Mouse (Mus musculus) neural tube, embryonic 15.5 days (tissue): ENCODE results near the gene Zbtb26. TPM values are rescaled to one million over a fixed set of nuclear protein-coding genes. Genes with fewer than 3 reads are reported as not detected.

Source experiments
- ATAC-seq: fragments of 200-750 bp; cut with Nextera tagmentation; 2 replicates; pipeline ENCODE4 v1.8.0; 2017; ENCODE audit warnings: mild to moderate bottlenecking, moderate TSS enrichment, moderate library complexity; ENCODE audit not compliant: low FRiP score
- H3K27ac ChIP-seq: fragments of 300-500 bp; sonication (generic); replicated peaks from 2 replicates; pipeline ENCODE4 v1.5.1; 2015; ENCODE audit warnings: mild to moderate bottlenecking, inconsistent platforms
- H3K27me3 ChIP-seq: fragments of 300-500 bp; sonication (generic); replicated peaks from 2 replicates; pipeline ENCODE4 v1.6.1; 2015; ENCODE audit warnings: inconsistent platforms
- H3K36me3 ChIP-seq: fragments of 300-500 bp; sonication (generic); 2 replicates; pipeline ENCODE4 v1.6.1; 2015; ENCODE audit warnings: inconsistent platforms
- H3K4me1 ChIP-seq: fragments of 300-500 bp; sonication (generic); 2 replicates; pipeline ENCODE4 v1.6.1; 2015; ENCODE audit warnings: inconsistent platforms
- H3K4me2 ChIP-seq: fragments of 300-500 bp; sonication (generic); 2 replicates; pipeline ENCODE4 v1.6.1; 2015; ENCODE audit warnings: inconsistent platforms, mild to moderate bottlenecking, moderate library complexity
- H3K4me3 ChIP-seq: fragments of 300-500 bp; sonication (generic); replicated peaks from 2 replicates; pipeline ENCODE4 v1.5.1; 2015; ENCODE audit warnings: mild to moderate bottlenecking, inconsistent platforms
- H3K9ac ChIP-seq: fragments of 300-500 bp; sonication (generic); replicated peaks from 2 replicates; pipeline ENCODE4 v1.6.1; 2015; ENCODE audit warnings: mild to moderate bottlenecking, inconsistent platforms
- H3K9me3 ChIP-seq: fragments of 300-500 bp; sonication (generic); replicated peaks from 2 replicates; pipeline ENCODE4 v1.6.1; 2016; ENCODE audit warnings: inconsistent platforms
- WGBS: fragments of 180-500 bp; shearing (Covaris S2); methylation state at CpG from one replicate; pipeline ENCODE4 v1.1.7; 2015; ENCODE audit warnings: mixed read lengths; 5-methylcytosine and 5-hydroxymethylcytosine counted together
- polyA plus RNA-seq: library from polyadenylated mRNA; unstranded; fragments of >200 nt; fragmentation: Nextera tagmentation; extraction: Ambion mirVana; gene quantifications from 2 replicates; pipeline ENCODE4 v1.2.1, GENCODE M21; 2015

Gene Zbtb26
- polyA plus RNA-seq, 1 experiment from 2014 or later, result 7.1 TPM

GRCm38 (mm10) chr2:37431609-37432008 lies 11.3 kb downstream of the Zbtb26 start:
- no peaks in the 10 kb centered on the region for H3K27me3 ChIP-seq
- H3K4me1 ChIP-seq, result peaks cover 16% of the 10 kb centered on the region
- H3K4me2 ChIP-seq, result peak overlapping the region; percentile 80
- peak overlapping the region; percentile 86 for H3K9ac ChIP-seq
- peak; percentile 35 for ATAC-seq
- H3K9me3 ChIP-seq, result no peaks in the 10 kb centered on the region
- WGBS, result 15% methylated on average over 7 of the region's 7 CpGs
- peak overlapping the region; percentile 87 for H3K4me3 ChIP-seq
- peak overlapping the region; percentile 95 for H3K27ac ChIP-seq
- peaks cover 21% of the 10 kb centered on the region; the same call in 1 of the 2 replicates for H3K36me3 ChIP-seq

- Histone ChIP-seq H3K4me3 (peak overlapping the region; percentile 87), H3K9ac (peak overlapping the region; percentile 86), H3K27ac (peak overlapping the region; percentile 95), H3K4me1 (peaks cover 16% of the 10 kb centered on the region), H3K36me3 (peaks cover 14% of the 10 kb centered on the region; the same call in 1 of the 2 replicates), H3K9me3 (no peaks in the 10 kb centered on the region), H3K27me3 (no peaks in the 10 kb centered on the region), H3K4me2 (peak overlapping the region; percentile 80)
- under 1% methylated on average over 38 of the region's 38 CpGs for WGBS
- ATAC-seq, result peak; percentile 95
Measured at GRCm38 (mm10) chr2:37430593-37431464, 12.1 kb downstream of the Zbtb26 start.

- 47% methylated on average over 3 of the region's 3 CpGs for WGBS
- Histone ChIP-seq H3K9me3 (no peaks in the 10 kb centered on the region), H3K36me3 (peaks cover 7% of the 10 kb centered on the region; the same call in 1 of the 2 replicates), H3K27ac (no peak overlapping the region), H3K4me1 (peaks cover 17% of the 10 kb centered on the region), H3K27me3 (no peaks in the 10 kb centered on the region), H3K4me2 (peak overlapping the region; percentile 11; the same call in 1 of the 2 replicates), H3K4me3 (no peak overlapping the region), H3K9ac (no peak overlapping the region)
- no peak for ATAC-seq
Measured at GRCm38 (mm10) chr2:37423671-37424070, 19.3 kb downstream of the Zbtb26 start.

- H3K4me1 ChIP-seq, result peaks cover 17% of the 10 kb centered on the region
- peak; percentile 99 for ATAC-seq
- H3K9me3 ChIP-seq, result no peaks in the 10 kb centered on the region
- H3K27ac ChIP-seq, result peak within 1 kb of the TSS; percentile 98
- H3K36me3 ChIP-seq, result 0 out of 2 replicates have a peak, but pooled peaks cover under 1% of the 10 kb centered on the region
- no peaks in the 10 kb centered on the region for H3K27me3 ChIP-seq
- H3K4me3 ChIP-seq, result peak within 1 kb of the TSS; percentile 98
- H3K9ac ChIP-seq, result peak within 1 kb of the TSS; percentile 100
- H3K4me2 ChIP-seq, result peak within 1 kb of the TSS; percentile 74
- WGBS, result under 1% methylated on average over 70 of the region's 75 CpGs
Measured at GRCm38 (mm10) chr2:37422306-37423304, 20.3 kb downstream of the Zbtb26 start, which contains the start of gene Rc3h2. Gene Rc3h2, minus strand, starts transcription at chr2:37422903.

GRCm38 (mm10) chr2:37421903-37422302 lies 21.0 kb downstream of the Zbtb26 start:
- H3K4me3 ChIP-seq, result peak overlapping the region; percentile 98
- WGBS, result 10% methylated on average over 3 of the region's 3 CpGs
- peak overlapping the region; percentile 100 for H3K9ac ChIP-seq
- no peaks in the 10 kb centered on the region for H3K36me3 ChIP-seq
- no peaks in the 10 kb centered on the region for H3K9me3 ChIP-seq
- H3K4me1 ChIP-seq, result peaks cover 17% of the 10 kb centered on the region
- no peak for ATAC-seq
- peak overlapping the region; percentile 74 for H3K4me2 ChIP-seq
- H3K27me3 ChIP-seq, result no peaks in the 10 kb centered on the region
- H3K27ac ChIP-seq, result peak overlapping the region; percentile 98

GRCm38 (mm10) chr2:37395539-37395938 lies 47.4 kb downstream of the Zbtb26 start:
- 52% methylated on average over 1 of the region's 1 CpGs for WGBS
- Histone ChIP-seq H3K27ac (no peak overlapping the region), H3K4me1 (no peaks in the 10 kb centered on the region), H3K4me3 (no peak overlapping the region), H3K27me3 (no peaks in the 10 kb centered on the region), H3K4me2 (no peak overlapping the region), H3K9me3 (no peaks in the 10 kb centered on the region), H3K9ac (no peak overlapping the region), H3K36me3 (peaks cover 34% of the 10 kb centered on the region)
- no peak for ATAC-seq

- H3K4me3 ChIP-seq, result no peak overlapping the region
- no peak for ATAC-seq
- no peaks in the 10 kb centered on the region for H3K4me1 ChIP-seq
- no peak overlapping the region for H3K4me2 ChIP-seq
- no peaks in the 10 kb centered on the region for H3K9me3 ChIP-seq
- H3K27me3 ChIP-seq, result no peaks in the 10 kb centered on the region
- 88% methylated on average over 9 of the region's 9 CpGs for WGBS
- H3K36me3 ChIP-seq, result peaks cover 34% of the 10 kb centered on the region
- H3K9ac ChIP-seq, result no peak overlapping the region
- no peak overlapping the region for H3K27ac ChIP-seq
Measured at GRCm38 (mm10) chr2:37382921-37383320, 60.0 kb downstream of the Zbtb26 start.

Other genes starting within 250 kb of the Zbtb26 start
- not detected in 2 replicates for gene Olfr366, start 231.6 kb downstream of the Zbtb26 start, polyA plus RNA-seq
- not detected in 2 replicates for gene Olfr368, start 116.6 kb downstream of the Zbtb26 start, polyA plus RNA-seq
- 42.0 and 44.1 TPM in 2 replicates for gene Pdcl, start 83.8 kb downstream of the Zbtb26 start, polyA plus RNA-seq
- gene Rc3h2, start 20.2 kb downstream of the Zbtb26 start, polyA plus RNA-seq, result 18.1 and 19.0 TPM in 2 replicates
- gene Zbtb6, start within 50 bp of the Zbtb26 start, polyA plus RNA-seq, result 12.4 and 14.0 TPM in 2 replicates
- gene Rabgap1, start 144 bp upstream of the Zbtb26 start, polyA plus RNA-seq, result 49.4 and 51.1 TPM in 2 replicates
- 12.0 and 14.7 TPM in 2 replicates for gene Gpr21, start 73.2 kb upstream of the Zbtb26 start, polyA plus RNA-seq